Mouse (Mus musculus) embryo, embryonic 10 days (tissue): ENCODE results near the gene Trappc11.
A peak's percentile ranks its signal among the peaks of the same experiment; 100 is the strongest.

Experiments used
- DNase-seq: peaks from one replicate; pipeline ENCODE4 v3.0.0-alpha.2; 2015; ENCODE audit warnings: low spot score

Trappc11 gene

DNA sequence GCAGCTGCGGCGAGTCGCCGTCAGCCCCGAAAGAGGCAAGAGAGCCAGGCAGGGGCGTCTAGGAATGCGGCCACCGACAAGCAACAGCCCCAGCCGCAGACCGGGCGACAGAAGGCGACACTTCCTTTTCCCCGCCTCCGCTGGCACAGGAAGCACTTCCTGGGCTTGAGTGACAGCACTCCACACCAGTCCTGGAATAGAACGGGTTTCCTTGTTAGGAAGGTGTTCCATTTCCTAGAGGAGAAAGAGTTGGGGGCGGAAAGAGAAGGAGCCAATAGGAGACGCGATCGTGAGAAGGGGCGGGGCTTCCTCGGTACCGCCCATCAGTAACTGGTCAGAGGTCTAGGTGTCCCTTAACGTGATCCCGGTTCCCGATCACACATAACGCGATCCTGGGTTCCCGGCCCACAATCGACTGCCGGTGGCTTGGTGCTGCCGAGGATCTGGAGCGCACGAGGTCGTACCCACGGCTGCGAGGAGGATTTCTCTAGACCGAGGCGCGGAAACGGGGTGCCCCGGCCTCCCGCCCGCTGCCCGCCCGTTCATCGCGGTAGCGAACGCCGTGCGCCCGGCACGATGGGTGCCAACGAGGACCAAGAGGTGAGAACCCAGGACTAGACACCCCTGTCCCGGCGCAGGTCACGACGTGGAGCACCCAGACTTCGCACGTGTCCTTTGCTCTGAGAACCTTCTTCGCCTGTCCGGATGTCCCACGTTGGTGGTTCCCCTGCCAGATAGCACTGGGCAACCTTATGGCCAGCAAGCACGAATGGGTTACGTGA is at the start of gene Trappc11, which contains the start of gene Rwdd4a:
TSS of gene Trappc11 (minus strand) at position 127 of the 782 bp plus-strand sequence.
TSS of gene Rwdd4a (plus strand) at position 321 of the 782 bp plus-strand sequence.
- peak; percentile 99 for DNase-seq

DNA sequence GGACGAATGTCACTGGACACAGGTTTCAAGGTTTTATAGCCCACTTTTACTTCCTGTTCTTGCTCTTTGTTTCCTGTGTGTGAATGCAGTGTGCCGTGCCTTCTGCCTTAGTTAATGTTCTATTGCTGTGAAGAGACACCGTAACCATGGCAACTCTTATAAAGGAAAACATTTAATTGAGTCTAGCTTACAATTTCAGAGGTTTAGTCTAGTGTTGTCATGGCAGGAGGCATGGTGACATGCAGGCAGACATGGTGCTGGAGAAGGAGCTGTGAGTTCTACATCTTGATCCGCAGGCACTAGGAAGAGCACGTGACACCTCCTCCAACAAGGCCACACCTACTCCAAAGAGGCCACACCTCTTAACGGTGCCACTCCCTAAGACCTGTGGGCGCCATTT is 48.2 kb upstream of the Trappc11 start:
- DNase-seq: no peak

DNA sequence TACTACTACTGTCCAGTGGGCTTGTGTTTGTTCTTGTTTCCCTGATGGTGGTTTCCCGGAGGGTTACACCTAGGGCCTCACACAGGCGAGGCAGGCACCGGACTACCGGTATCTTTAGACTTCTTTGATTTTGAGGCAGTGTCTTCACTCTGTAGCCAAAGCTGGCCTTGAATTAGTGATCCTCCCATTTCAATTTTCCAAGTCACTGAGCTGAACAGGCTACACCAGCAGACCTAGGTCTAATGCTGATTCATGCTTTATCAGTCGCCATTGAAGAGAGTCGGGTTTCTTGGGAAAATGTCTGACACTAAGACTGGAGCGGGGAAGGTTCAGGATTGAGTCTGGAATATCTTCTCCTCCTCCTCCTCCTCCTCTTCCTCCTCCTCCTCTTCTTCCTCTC is 40.2 kb upstream of the Trappc11 start:
- no peak for DNase-seq

DNA sequence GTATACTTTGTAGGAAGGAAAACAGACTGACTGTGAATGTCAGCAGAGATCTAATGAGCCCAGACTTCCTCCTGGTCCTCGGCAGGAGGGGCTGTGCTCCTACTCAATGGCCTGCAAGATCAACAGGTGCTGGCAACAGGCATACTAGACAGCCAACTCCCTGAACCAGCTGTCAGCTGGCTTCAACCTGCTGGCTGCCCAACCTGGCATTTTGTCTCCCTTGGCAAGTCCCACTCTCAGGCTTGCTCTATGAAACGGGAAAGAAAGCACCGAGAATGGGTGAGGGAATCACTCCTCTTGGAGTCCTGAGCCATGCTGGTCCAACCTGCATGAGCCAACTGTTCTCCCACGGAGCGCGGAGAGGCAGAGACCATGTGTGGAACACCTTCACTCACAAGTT is 36.9 kb upstream of the Trappc11 start:
- no peak for DNase-seq

- DNase-seq: no peak
Measured at GRCm38 (mm10) chr8:47568098-47568497, 34.8 kb upstream of the Trappc11 start.

- no peak for DNase-seq
Measured at GRCm38 (mm10) chr8:47566551-47566950, 33.3 kb upstream of the Trappc11 start.

DNA sequence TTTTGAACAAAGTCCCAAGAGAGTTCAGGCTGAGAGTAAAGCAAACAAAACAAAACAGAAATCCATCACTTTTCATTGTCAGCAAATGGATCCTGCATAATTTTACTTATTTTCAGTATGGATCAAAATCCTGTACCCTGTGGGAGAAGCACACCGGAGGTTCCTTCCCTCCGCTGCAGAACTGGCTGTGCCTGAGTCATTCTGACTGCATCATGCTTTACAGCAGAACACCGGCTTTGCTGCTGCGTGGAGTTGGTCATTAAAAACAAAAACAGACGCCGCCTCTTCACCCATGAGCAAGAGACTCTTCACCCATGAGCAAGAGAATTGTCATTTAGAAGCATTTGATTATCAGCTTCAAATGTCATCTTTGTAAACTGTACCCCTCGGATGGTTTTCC is 27.5 kb upstream of the Trappc11 start:
- no peak for DNase-seq

GRCm38 (mm10) chr8:47558274-47558673 is 25.0 kb upstream of the Trappc11 start:
- DNase-seq: no peak

GRCm38 (mm10) chr8:47556446-47556845 is 23.2 kb upstream of the Trappc11 start:
- no peak for DNase-seq

DNA sequence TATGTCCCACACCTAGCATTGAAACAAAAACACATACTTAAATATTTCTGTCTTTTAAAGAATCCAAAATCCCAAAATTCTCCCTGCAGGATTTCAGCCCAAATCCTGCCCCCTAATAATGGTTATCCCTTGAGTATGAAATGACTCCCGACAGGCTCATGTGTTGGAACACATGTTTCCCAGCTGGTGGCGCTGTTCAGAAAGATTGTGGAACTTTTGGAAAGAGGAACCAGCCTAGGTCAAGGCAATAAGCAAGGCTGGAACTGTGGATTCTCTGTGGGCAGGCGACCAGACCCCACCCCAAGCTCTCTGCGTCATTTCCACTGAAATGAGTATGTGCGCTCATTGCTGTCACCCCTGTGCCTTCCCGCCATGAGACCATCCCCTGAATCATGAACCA is 20.3 kb upstream of the Trappc11 start:
- peak; percentile 22 for DNase-seq

GRCm38 (mm10) chr8:47547102-47547501 is 13.8 kb upstream of the Trappc11 start:
- no peak for DNase-seq

GRCm38 (mm10) chr8:47544094-47544493 is 10.8 kb upstream of the Trappc11 start:
- DNase-seq: no peak

DNA sequence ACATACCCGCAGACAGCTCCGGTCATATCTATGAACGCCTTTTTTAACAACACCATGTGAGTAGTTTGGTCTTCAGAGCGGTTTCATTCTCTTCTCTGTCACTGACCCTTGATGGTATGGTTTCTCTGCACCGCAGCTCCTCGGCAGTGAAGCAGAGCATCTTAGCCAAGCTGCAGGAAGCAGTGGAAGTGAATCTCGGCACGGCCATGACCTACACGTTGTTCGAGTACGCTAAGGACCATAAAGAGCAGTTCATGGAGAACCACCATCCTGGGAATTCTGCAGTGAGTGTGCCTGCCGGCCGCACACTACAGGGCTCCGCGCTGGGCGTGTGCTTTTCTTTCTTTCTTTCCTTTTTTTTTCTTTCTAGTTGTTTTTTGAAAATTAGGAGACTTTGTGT is 9.5 kb upstream of the Trappc11 start:
- no peak for DNase-seq

- no peak for DNase-seq
Measured at GRCm38 (mm10) chr8:47538323-47538722, 5.1 kb upstream of the Trappc11 start.

DNA sequence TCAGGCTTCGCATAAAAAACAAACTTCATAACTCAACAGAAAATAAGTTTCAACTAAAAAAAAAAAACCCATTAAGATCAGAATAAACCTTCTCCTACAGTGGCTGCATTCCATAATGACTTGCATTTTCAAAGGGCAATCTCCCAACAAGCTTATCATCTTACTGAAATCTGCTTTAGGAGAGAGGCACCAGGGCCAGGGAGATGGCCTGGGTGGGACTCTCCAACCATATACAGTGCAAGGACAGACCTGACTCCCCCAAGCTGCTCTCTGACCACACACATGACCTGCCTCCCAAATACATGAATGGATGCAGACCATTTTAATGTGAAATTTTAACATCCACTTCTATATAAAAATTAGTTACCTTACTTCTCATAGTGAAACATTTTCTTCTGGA is 5.2 kb downstream of the Trappc11 start:
- no peak for DNase-seq

DNA sequence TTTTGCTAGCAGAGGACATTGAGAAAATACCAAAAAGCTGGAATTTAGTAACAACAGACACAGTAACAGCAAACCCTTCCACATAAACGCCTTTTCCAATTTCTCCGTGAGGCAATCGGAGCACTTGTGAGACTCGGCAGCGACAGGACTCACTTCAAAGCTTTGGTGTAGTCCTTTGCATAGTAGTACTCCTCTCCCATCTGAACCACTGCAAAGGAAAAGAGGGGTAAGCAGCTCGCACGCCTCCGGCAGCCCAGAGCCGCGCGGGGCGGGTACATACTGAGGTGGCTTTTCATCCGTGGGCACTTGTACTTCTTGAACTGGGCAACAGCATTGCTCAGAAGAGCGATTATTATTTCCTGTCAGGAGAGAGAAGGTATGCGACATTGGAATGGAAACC is 19.7 kb downstream of the Trappc11 start:
- DNase-seq: no peak

DNA sequence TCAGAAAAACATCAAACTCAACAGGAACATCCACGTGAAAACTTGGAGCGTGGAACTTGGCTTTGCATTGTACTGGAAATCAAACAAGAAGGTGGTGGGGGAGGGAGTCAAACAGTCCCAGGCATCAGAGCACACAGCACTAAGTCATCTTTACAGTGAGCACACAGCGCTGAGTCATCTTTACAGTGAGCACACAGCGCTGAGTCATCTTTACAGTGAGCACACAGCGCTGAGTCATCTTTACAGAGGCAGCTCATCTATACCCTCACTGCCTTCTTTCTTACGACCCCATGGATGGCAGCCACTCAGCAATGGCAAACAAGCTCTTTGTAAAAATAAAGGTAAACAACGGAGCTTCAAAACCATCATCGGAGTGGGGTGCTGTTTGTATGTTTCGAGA is 22.3 kb downstream of the Trappc11 start:
- DNase-seq: no peak

GRCm38 (mm10) chr8:47505431-47505830 is 27.8 kb downstream of the Trappc11 start:
- no peak for DNase-seq

- DNase-seq: no peak
Measured at GRCm38 (mm10) chr8:47502546-47502945, 30.7 kb downstream of the Trappc11 start.

DNA sequence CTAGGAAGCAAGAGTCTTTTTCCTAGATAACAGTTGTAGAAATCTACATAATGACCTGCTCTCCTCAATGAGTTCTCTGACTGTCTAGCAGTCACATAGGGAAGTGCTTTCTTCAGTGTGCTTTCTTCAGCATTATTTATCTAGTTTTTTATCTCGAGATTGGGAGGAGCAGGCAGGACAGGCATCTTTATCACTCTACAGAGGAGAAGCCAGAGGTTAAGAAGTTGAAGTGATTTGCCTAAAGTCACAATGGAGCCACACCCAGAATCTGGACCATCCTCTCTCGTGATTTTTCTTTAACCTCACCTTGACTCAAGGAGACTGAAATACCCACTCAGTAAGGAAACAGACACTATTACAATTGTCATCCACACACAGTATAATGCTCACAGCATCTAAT is 31.3 kb downstream of the Trappc11 start:
- DNase-seq: no peak

- no peak for DNase-seq
Measured at GRCm38 (mm10) chr8:47495428-47495827, 37.8 kb downstream of the Trappc11 start.

- DNase-seq: no peak
Measured at GRCm38 (mm10) chr8:47494602-47495153, 38.6 kb downstream of the Trappc11 start.

- no peak for DNase-seq
Measured at GRCm38 (mm10) chr8:47493106-47493505, 40.2 kb downstream of the Trappc11 start.

DNA sequence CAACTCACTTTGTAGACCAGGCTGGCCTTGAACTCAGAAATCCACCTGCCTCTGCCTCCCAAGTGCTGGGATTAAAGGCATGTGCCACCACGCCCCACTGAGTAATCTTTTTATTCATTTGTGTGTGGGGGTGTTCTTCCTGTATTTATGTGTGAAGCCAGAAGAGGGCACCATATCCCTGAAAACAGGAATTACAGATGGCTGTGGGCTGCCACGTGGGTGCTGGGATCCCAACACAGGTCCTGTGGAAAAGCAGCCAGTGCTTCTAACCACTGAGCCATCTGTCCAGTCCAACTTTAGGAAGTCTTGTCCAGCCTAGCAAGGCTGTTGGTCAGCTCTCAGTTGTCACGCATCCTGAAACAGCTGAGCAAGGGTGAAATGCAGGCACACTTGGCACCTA is 46.0 kb downstream of the Trappc11 start:
- DNase-seq: no peak
